24 mouse cellular contexts compared by ENCODE assay signal in genomic region chr7:30288046-30288445, GRCm38 (mm10). TPM values are rescaled to one million over a fixed set of nuclear protein-coding genes. Genes with fewer than 3 reads are reported as not detected.
"Had no signal": no experiment of that assay in that cellular context is flagged by ENCODE, and none has a peak within 500 bp of the region (broad histone marks: within the 10 kb centered on the region; RNA-seq: fewer than 3 reads in every experiment).

No protein-coding gene starts in this region.

- H3K4me3 ChIP-seq: layer of hippocampus, adult 2 months; limb, embryonic 10.5 days; limb, embryonic 13.5 days; liver, embryonic 12.5 days; liver, embryonic 15.5 days; lung, embryonic 15.5 days; midbrain, embryonic 12.5 days; midbrain, embryonic 15.5 days; neural tube, embryonic 12.5 days; neural tube, embryonic 15.5 days; stomach, embryonic 15.5 days had no signal

- ATAC-seq: liver, embryonic 12.5 days; midbrain, embryonic 15.5 days had no signal

- H3K27ac ChIP-seq: layer of hippocampus, adult 2 months; limb, embryonic 10.5 days; limb, embryonic 13.5 days; liver, embryonic 12.5 days; liver, embryonic 15.5 days; lung, embryonic 15.5 days; midbrain, embryonic 12.5 days; midbrain, embryonic 15.5 days; neural tube, embryonic 12.5 days; neural tube, embryonic 15.5 days; stomach, embryonic 15.5 days had no signal

- H3K27me3 ChIP-seq: limb, embryonic 13.5 days; lung, embryonic 15.5 days; midbrain, embryonic 15.5 days; neural tube, embryonic 12.5 days; neural tube, embryonic 15.5 days; stomach, embryonic 15.5 days had no signal

- H3K4me1 ChIP-seq: liver, embryonic 12.5 days; liver, embryonic 15.5 days; lung, embryonic 15.5 days had no signal

- DNase-seq: kidney, adult 9 months; kidney, postnatal 25 days; layer of hippocampus, adult 9-11 months; liver; lung, adult 18-20 months; lung, postnatal 14 days; lung, postnatal 4 days; right cerebral cortex, adult 18-20 months; right cerebral cortex, postnatal 14 days; right cerebral cortex, postnatal 4 days; thymus, postnatal 36 days had no signal

RNA-seq across cellular contexts. Expression of gene Clip3, which starts 3.5 kb away (rescaled TPM):
- total RNA-seq: megakaryocyte progenitor cell, adult 5-6 weeks had no signal

RNA-seq across cellular contexts. Expression of gene Thap8, which starts 8.2 kb away (rescaled TPM):
- polyA plus RNA-seq: large intestine, adult 2 months; liver, embryonic 12.5 days had no signal
